Mouse (Mus musculus) brain, embryonic 14.5 days (tissue): ENCODE measurements around the gene Fli1. TPM values are rescaled to one million over a fixed set of nuclear protein-coding genes. Genes with fewer than 3 reads are reported as not detected.

Experiments used
- DNase-seq: peaks from one replicate; pipeline ENCODE4 v3.0.0-alpha.2; 2011; ENCODE audit warnings: low read depth
- CTCF ChIP-seq: fragments of 200-500 bp; IDR thresholded peaks from 2 replicates; pipeline ENCODE4 v1.5.1; 2012; ENCODE audit warnings: inconsistent platforms, mild to moderate bottlenecking, moderate library complexity, borderline replicate concordance; ENCODE audit not compliant: insufficient read depth, insufficient read length; ENCODE audit errors: extremely low read depth
- POLR2A ChIP-seq: fragments of 200-500 bp; IDR thresholded peaks from 2 replicates; pipeline ENCODE4 v1.6.1; 2012; ENCODE audit warnings: mild to moderate bottlenecking, inconsistent platforms, borderline replicate concordance; ENCODE audit not compliant: poor library complexity, insufficient read depth, insufficient read length, severe bottlenecking; ENCODE audit errors: extremely low read depth
- polyA plus RNA-seq: library from polyadenylated mRNA; depleted of rRNA; stranded (reverse); fragments of >200 nt; gene quantifications from 2 replicates; pipeline ENCODE4 v1.2.3, GENCODE M21; 2012

Fli1 gene
- polyA plus RNA-seq, 1 experiment, result 5.3 TPM

GRCm38 (mm10) chr9:32562837-32563236, 20.2 kb upstream of the Fli1 start:
- no peak for DNase-seq
- TF ChIP-seq CTCF (no peak), POLR2A (no peak)

- DNase-seq, result no peak
- no peak for TF ChIP-seq CTCF
- TF ChIP-seq POLR2A, result no peak
Observed at GRCm38 (mm10) chr9:32562409-32562808, 19.7 kb upstream of the Fli1 start.

- DNase-seq, result no peak
- no peak for TF ChIP-seq CTCF
- no peak for TF ChIP-seq POLR2A
Observed at GRCm38 (mm10) chr9:32561190-32561890, 18.7 kb upstream of the Fli1 start.

- TF ChIP-seq POLR2A, result no peak
- no peak for TF ChIP-seq CTCF
Observed at GRCm38 (mm10) chr9:32559859-32560258, 17.2 kb upstream of the Fli1 start.

GRCm38 (mm10) chr9:32559454-32559853, 16.8 kb upstream of the Fli1 start:
- DNase-seq, result no peak
- no peak for TF ChIP-seq CTCF
- TF ChIP-seq POLR2A, result no peak

More at GRCm38 (mm10) chr9:32559859-32560258, 17.2 kb upstream of the Fli1 start:
- DNase-seq, result no peak

- TF ChIP-seq CTCF (no peak), POLR2A (no peak)
Observed at GRCm38 (mm10) chr9:32556313-32556712, 13.7 kb upstream of the Fli1 start.

GRCm38 (mm10) chr9:32555279-32555678, 12.6 kb upstream of the Fli1 start:
- TF ChIP-seq POLR2A, result no peak
- no peak for TF ChIP-seq CTCF

More at GRCm38 (mm10) chr9:32556313-32556712, 13.7 kb upstream of the Fli1 start:
- no peak for DNase-seq

GRCm38 (mm10) chr9:32550541-32550940, 7.9 kb upstream of the Fli1 start:
- no peak for DNase-seq
- TF ChIP-seq POLR2A (no peak), CTCF (no peak)

More at GRCm38 (mm10) chr9:32555279-32555678, 12.6 kb upstream of the Fli1 start:
- DNase-seq, result no peak

GRCm38 (mm10) chr9:32549462-32550384, 7.1 kb upstream of the Fli1 start:
- no peak for TF ChIP-seq POLR2A
- no peak for TF ChIP-seq CTCF
- DNase-seq, result no peak

- TF ChIP-seq POLR2A, result no peak
- no peak for DNase-seq
Observed at GRCm38 (mm10) chr9:32546731-32547130, 4.1 kb upstream of the Fli1 start.
